Mouse (Mus musculus): ENCODE data around the gene Tspan5. TPM values are rescaled to one million over a fixed set of nuclear protein-coding genes. Genes with fewer than 3 reads are reported as not detected.

The Tspan5 gene
- polyA plus RNA-seq, 1 experiment, result 20.3 TPM

DNA sequence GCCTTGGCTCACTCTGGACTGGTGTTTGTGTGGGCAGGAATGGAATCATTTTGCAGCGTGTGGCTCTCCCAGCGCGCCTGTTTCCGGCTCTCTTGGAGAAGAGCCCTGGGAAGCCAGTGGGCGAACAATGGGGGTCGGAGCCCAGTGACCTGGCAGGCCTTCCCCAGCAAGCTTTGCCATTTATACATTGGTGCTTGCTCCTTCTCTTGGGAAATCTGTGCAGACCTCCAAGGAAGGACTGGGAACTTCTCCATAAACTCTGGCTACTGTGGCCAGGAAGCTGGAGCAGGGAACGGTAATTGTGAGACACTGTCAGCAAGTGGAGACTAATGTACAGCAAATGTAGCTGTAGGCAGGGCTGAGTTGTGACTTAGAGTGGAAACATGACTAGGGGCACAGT lies 163.7 kb downstream of the Tspan5 start:
- no peak for DNase-seq (ENCODE audit: low read depth, low spot score)
- WGBS, result 77% methylated on average over 7 of the region's 7 CpGs

DNA sequence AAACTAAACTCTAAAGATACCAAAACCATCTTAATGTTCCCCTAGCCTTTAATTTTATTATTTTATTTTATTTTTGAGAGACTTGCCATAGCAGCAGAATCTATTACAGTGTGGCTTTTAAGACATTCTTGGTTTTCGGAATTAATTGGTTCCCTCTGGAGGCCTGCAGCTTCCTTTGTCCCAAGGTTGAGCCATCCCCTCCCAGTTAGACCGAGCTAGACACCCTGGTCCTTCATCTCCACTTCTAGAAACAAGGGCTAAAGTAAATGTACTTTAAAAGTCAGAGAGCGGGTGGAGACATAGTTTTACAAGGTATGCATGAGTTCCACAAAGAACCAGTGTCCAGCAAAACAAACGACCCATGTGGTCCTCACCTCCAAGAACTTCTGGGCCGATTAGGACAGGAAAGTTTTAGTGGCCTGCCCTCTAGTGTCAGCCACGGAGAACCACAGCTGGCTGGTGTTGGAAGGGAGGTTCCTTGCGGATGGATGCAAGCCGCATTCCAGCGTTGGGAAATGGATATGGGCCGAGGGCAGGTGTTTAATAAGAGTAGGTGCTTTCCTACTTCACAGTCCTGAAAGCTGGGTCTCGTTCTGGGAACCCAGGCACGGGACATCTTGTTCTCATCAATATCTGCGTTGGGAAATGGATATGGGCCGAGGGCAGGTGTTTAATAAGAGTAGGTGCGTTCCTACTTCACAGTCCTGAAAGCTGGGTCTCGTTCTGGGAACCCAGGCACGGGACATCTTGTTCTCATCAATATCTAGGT lies 164.3 kb downstream of the Tspan5 start:
- DNase-seq (ENCODE audit: low read depth, low spot score), result peak; percentile 37
- WGBS, result 30% methylated on average over 17 of the region's 17 CpGs

DNA sequence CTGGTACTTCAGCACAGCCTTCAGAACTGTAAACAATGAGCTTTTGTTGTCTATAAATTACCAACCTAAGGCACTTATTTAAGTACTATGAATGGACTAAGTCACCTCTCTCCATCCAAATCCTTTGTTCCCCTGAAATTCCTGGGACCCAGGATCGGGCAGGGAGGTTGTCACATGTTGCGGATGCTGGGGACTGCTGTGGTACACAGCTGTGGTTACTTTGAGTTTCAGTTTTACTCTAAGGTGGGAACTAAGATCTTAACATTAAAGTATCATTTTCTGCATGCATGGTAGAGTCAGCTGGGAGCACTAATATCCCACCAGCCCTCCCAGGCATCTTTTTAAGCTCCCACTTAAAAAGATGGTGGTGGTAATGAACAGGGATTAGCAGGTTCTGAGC lies 167.3 kb downstream of the Tspan5 start:
- 82% methylated on average over 2 of the region's 2 CpGs for WGBS
- DNase-seq (ENCODE audit: low read depth, low spot score), result no peak

- DNase-seq (ENCODE audit: low read depth, low spot score), result no peak
- 86% methylated on average over 8 of the region's 8 CpGs for WGBS
These were observed 170.5 kb downstream of the Tspan5 start for GRCm38 (mm10) chr3:138912504-138912903.

- 36% methylated on average over 8 of the region's 8 CpGs for WGBS
- DNase-seq (ENCODE audit: low read depth, low spot score), result no peak
These were observed 172.8 kb downstream of the Tspan5 start for GRCm38 (mm10) chr3:138914626-138915288.

- no peak for DNase-seq (ENCODE audit: low read depth, low spot score)
- WGBS, result 82% methylated on average over 4 of the region's 4 CpGs
These were observed 174.6 kb downstream of the Tspan5 start for GRCm38 (mm10) chr3:138916591-138916990.

DNA sequence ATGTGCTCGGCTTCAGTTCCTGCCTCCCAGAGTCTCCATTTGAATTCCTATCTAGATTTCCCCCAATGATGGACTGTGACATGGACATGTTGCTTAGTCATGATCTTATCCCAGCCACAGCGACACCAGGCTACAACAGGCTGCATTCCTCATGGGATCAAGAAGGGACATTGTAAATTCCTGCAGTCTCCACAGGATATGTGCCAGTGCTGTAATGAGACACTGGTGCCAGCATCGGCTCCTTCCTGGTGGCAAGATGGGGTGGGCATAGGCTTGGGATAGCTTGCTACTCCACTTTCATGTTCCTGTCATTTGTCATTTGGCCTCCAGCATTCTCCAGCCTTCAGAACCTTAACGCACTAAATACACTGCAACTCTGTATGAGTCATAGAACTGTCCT lies 175.0 kb downstream of the Tspan5 start:
- 72% methylated on average over 4 of the region's 4 CpGs for WGBS
- DNase-seq (ENCODE audit: low read depth, low spot score), result no peak

GRCm38 (mm10) chr3:138918241-138918640 lies 176.2 kb downstream of the Tspan5 start:
- DNase-seq (ENCODE audit: low read depth, low spot score), result no peak
- WGBS, result 91% methylated on average over 4 of the region's 4 CpGs

DNA sequence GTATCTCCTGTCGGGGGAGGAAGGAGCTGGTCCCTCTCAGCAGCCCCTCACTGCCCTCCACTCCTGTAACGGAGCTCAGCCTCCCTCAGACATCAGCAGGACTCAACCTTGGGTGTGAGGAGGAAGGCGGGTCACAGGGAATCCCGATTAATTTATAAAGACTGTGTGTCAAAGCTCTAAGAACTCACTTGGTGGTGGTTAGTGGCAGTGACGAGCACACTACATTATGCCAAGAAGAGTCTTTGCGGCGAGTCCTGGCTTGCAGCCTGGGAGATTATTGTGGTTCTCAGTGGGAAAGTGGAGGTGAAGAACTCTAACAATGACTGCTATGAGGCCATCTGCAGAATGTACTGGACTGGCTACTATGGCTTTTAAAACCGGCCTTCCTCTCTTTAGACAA lies 184.2 kb downstream of the Tspan5 start:
- DNase-seq (ENCODE audit: low read depth, low spot score), result no peak
- WGBS, result 88% methylated on average over 8 of the region's 8 CpGs

DNA sequence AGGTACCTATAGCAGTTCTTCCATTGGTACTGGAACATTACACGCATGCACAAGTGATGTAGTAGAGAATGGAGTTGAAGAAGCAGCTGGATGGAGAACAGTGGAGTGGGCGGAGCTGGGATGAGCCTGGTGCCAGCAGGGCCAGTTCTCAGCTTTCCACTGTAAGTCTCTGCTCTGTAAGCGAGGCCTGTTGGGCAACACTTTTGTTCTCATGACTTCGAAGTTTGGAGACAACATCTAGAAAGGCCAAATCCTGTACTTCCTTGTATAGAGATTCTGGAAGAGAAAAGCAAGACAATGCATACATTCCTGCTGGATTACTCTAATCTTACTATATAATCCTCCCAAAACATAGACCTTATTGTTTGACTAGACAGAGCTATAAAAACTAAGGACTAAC lies 185.4 kb downstream of the Tspan5 start:
- WGBS, result 92% methylated on average over 4 of the region's 4 CpGs
- no peak for DNase-seq (ENCODE audit: low read depth, low spot score)

- 53% methylated on average over 8 of the region's 8 CpGs for WGBS
- no peak for DNase-seq (ENCODE audit: low read depth, low spot score)
These were observed 194.8 kb downstream of the Tspan5 start for GRCm38 (mm10) chr3:138936780-138937179.

- 92% methylated on average over 10 of the region's 10 CpGs for WGBS
These were observed 195.2 kb downstream of the Tspan5 start for GRCm38 (mm10) chr3:138937241-138937640.

DNA sequence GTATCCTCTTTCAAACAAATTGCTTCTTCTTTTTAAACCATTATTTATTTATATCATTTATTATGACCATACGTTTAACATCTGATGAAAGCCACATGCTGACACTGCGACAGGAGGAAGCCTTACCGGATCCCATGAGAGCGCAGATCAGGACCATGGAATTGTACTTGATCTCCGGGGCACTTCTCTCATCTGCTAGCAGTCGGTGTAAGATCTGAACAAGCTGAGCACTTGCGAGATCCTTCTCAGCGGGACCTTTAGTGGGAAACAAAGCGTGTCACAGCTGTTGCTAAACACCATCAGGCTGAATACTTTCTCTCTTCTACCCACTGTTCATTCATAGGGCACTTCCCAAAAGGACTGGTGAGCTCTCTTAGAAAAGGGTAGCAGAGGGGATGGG lies 199.6 kb downstream of the Tspan5 start:
- DNase-seq (ENCODE audit: low read depth, low spot score), result no peak
- WGBS, result 80% methylated on average over 9 of the region's 9 CpGs

More at GRCm38 (mm10) chr3:138937241-138937640, 195.2 kb downstream of the Tspan5 start:
- DNase-seq (ENCODE audit: low read depth, low spot score), result no peak

DNA sequence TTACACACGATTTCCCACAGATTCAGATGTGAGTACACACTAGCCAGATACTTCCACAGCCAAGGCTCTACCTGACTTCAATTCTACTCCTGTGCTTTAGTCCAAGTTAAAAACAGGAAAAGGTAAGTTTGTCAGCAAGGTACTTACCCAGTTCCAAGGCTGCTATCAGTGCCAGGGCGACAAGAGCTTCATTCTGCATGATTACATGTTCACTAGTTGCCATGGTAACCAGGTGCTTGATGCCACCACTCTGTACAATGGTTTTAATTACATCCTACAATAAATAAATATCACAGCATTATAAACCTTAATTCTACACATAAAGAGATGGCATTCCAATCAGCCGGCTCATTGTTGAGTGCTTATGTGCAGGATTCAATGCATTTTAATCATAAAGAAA lies 203.5 kb downstream of the Tspan5 start:
- 91% methylated on average over 3 of the region's 3 CpGs for WGBS
- DNase-seq (ENCODE audit: low read depth, low spot score), result no peak

- WGBS, result 95% methylated on average over 9 of the region's 9 CpGs
- DNase-seq (ENCODE audit: low read depth, low spot score), result no peak
These were observed 207.1 kb downstream of the Tspan5 start for GRCm38 (mm10) chr3:138949081-138949480.

DNA sequence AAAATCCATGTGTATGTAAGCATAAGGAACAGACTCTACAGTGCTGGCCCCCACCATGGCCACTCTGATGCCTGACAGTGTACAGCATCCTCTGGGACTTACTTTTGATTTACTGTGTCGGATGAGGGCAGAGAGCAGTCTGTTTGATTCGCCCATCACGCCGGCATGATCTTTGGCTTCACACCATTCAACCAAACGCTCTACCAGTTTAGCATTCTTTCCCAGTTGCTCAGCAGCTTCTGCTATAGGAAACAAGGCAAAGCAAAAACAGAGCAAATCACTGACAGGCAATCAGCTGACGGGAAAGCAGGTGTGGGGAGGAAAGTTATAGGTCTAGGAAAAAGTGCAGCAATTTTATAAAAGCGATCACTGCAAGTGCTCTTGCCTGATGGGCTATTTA lies 213.2 kb downstream of the Tspan5 start:
- 93% methylated on average over 7 of the region's 7 CpGs for WGBS
- DNase-seq (ENCODE audit: low read depth, low spot score), result no peak

Other genes with a start within 250 kb of the Tspan5 start
- gene Eif4e, start 216.0 kb upstream of the Tspan5 start, polyA plus RNA-seq (2012; rRNA removed), result 15.8 and 18.0 TPM in 2 replicates